Mouse (Mus musculus) left cerebral cortex, adult 18-20 months (tissue): ENCODE results near the gene Sbk1. TPM values are rescaled to one million over a fixed set of nuclear protein-coding genes. Genes with fewer than 3 reads are reported as not detected.
A peak's percentile ranks its signal among the peaks of the same experiment; 100 is the strongest.
"Not testable (repeated sequence)": the region's sequence is repeated elsewhere in the genome, so short reads cannot be mapped to it uniquely, and the experiment has no call there.

Experiments used
- DNase-seq, 2 experiments: peaks; one replicate each; pipeline ENCODE4 v3.0.0; 2021 to 2022; ENCODE audit warnings: low spot score in 2 of 2, mixed read lengths in 1 of 2
- total RNA-seq, 2 experiments: library from RNA; stranded (reverse); gene quantifications; 2 replicates each; pipeline ENCODE4 v1.2.3; 2021

Gene Sbk1
- total RNA-seq, 2 experiments from 2014 or later: 77.0 to 77.5 TPM

DNA sequence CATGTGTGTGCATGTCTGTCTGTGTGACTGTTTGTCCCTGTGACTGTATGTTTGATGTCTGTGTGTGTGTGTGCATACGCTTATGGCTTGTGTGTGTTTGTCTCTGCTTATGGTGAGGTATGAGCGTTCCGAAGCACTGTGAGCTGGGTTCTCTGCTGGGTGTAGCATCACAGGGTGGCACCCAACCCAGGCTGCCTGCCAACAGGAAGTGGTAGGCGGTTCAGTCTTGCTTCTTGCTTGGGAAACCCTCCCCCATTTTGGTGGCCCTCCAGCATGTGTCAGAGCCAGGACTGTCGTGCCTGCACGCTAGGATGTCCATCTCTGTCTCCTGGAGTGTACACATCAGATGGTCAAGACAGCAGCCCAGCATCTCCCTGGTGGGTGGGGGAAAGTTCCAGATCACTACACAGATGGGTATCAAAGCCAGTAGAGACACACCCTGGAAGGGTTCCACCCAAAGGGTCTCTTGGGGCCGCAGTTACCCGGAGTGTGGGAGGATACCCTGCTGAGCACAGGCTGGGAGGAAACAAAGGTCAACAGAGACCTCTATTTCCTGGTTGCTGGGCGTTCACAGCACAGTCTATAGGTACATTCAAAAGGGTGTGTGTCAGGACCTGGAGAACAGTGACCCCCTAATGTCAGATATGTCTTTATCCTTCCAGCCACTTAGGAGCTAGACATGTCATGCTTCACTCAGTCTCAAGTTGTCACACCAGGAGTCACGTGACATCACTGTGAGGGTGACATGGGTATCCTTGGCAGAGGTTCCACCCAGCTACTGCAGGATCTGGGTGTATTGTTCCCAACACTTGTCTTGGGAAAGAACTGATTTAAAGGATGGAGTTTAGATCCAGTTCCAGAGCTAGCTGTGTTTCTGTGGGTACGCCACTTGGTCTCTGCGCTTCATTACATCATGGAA, 13.1 kb downstream of the Sbk1 start:
- DNase-seq: peak; percentile 92

GRCm38 (mm10) chr7:126286311-126286710, 13.9 kb downstream of the Sbk1 start:
- DNase-seq: no peak

DNA sequence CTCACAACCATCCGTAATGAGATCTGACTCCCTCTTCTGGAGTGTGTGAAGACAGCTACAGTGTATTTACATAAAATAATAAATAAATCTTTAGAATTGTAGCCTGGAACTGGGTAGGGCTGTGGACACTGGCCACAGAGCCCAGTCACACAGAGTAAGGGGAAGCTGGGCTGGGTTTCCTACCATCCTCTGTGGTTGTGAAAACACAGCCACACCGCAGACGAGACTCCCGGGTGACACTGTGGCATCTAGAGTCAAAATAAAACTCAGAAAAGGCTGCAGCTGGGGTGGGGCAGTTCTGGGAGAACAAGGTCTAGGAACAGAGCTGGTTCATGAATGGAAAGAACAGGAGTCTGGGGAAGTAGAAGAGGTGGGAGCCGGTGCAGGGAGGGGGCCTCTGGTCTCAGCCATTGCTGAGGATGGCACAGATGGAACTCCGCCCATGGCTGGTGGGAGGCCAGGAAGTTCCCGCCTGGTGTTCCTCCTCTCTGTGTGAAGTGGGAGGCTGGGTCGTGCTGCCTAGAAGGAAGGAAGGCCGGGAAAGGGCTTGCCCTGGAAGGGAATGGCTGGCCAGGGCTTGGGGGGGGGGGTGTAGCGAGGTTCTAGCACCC, 15.2 kb downstream of the Sbk1 start:
- peak; percentile 76 to 78 for DNase-seq

GRCm38 (mm10) chr7:126288104-126288497, 15.7 kb downstream of the Sbk1 start:
- no peak for DNase-seq

GRCm38 (mm10) chr7:126288571-126289091, 16.2 kb downstream of the Sbk1 start:
- DNase-seq: no peak

- DNase-seq: no peak
Observed at GRCm38 (mm10) chr7:126289371-126289770, 17.0 kb downstream of the Sbk1 start.

DNA sequence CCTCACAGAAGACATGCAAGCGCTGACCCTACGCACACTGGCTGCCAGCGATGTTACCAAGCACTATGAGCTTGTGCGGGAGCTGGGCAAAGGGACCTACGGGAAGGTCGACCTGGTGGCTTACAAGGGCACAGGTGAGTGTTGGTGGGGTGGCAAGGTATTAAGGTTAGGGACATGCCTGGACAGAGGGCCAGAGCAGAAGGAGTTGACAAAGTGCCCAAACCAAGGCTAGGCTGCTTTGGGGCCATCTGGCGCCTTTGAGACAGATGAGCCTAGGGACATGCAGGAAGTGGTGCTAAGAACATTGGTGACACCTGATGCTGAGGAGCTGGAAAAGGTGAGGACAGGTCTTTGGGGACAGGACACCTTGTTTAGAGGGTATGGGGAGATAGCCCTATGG, 17.5 kb downstream of the Sbk1 start:
- DNase-seq: no peak

DNA sequence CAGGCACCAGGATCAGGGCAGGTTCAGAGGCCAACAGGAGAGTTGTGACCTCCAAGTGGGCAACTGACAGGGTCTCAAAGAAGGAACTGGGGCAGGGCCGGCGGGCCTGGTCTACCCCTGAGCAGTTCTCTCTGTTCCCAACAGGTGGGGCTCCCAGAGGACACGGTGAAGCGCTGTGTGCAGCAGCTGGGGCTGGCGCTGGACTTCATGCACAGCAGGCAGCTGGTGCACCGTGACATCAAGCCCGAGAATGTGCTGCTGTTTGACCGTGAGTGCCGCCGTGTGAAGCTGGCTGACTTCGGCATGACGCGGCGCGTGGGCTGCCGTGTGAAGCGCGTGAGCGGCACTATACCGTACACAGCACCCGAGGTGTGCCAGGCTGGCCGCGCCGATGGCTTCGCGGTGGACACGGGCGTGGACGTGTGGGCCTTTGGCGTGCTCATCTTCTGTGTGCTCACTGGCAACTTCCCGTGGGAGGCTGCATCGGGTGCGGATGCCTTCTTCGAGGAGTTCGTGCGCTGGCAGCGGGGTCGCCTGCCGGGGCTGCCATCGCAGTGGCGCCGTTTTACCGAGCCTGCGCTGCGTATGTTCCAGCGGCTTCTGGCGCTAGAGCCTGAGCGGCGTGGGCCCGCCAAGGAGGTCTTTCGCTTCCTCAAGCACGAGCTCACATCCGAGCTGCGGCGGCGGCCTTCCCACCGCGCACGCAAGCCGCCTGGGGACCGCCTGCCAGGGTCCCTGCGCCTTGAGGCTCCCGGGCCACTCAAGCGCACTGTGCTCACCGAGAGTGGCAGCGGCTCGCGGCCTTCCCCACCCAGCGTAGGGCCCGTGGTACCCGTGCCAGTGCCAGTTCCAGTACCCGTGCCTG, 19.5 kb downstream of the Sbk1 start:
- no peak for DNase-seq

- DNase-seq: no peak
Observed at GRCm38 (mm10) chr7:126293091-126293490, 20.7 kb downstream of the Sbk1 start.

GRCm38 (mm10) chr7:126297579-126298460, 25.4 kb downstream of the Sbk1 start:
- DNase-seq: peak in 1 of 2 experiments; percentile 55

DNA sequence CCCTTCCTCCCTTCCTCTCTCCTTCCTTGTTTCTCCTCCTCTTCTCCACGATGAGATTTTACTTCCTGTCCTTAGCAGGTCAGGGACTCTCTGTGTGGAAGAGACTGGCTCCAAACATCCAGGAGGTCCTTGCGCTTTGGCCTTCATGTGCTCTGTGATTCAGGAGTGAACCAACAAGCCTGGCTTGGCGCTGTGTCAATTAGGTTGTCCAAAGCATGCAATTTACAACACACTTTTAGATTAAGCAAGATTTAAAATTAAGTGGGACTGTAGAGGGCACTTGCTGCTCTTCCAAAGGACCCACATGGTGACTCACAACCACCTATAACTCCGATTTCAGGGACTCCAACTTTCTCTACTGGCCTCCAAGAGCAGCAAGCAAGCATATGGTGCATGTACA, 26.4 kb downstream of the Sbk1 start:
- DNase-seq: no peak

- DNase-seq: not testable (repeated sequence)
Observed at GRCm38 (mm10) chr7:126301831-126302230, 29.4 kb downstream of the Sbk1 start.

DNA sequence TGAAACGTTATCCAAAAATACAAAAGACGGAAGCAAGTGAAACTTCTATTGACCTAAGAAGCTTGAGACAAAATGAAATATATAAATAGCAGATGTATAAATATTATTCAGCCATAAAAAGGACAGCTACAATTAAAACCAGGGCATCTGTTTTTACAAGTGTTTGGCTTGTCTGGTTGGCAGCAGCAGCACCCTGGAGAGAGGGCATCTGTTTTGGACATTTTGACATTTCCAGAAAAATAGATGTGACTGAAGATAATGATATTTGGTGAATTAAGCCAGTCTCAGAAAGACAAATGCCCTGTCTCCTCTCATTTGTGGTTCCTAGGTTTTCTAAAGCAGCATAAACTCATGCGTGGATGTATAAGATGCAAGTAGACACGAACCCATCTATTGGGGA, 39.4 kb downstream of the Sbk1 start:
- DNase-seq: no peak

DNA sequence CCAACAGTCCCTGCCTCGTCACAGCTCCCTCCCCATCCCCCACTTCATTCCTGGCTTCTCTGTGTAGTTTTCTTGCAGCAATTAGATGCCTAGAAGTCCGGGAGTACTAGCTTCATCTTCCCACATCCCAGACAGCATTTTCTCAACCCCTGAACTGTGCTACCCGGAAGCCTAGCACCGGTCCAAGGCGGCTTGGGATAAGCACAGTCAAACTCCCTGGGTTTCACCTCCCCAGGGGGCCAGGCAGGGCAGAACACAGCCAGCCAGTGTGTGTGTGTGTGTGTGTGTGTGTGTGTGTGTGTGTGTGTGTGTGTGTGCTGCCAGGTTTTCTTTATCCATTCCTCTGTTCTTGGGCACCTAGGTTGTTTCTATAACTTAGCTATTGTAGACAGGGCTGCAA, 40.9 kb downstream of the Sbk1 start:
- no peak for DNase-seq

DNA sequence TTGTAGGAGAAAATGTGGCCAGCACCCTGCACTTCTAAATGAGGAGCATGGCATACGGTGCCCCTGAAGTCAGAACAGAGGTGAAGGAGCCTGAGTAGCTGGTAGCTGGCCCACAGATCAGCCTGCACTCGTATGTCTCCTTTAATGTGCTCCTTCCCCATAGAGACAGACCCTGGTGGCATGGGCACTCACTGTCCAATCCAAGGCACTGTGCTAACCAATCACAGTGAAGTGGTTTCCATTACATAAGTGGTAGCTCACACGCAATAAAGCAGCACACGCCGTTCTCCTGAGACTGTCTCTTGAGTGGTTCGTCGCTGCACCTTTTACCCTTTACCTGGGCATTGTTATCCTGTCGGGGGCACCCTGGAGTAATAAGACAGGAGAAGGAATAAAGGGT, 41.9 kb downstream of the Sbk1 start:
- DNase-seq: no peak

DNA sequence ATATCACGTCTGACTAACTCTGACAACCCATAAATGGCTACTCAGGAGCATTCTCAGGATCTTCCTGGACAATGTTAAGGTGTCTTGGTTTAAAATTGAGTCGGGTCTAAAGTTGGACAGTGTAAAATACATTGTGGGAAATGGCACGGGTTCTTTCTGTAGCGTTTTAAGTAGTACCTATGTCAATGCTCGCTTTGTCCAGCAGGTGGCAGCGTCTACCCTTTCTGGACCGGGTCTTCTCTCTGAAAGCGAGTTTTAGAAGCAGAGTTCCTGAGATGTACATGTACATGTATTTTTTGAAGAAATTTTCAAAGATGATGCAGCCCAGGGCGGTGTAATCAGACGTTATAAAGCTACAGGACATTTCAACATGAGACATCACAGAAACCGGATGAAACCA, 51.3 kb downstream of the Sbk1 start:
- DNase-seq: peak; percentile 79 to 85

DNA sequence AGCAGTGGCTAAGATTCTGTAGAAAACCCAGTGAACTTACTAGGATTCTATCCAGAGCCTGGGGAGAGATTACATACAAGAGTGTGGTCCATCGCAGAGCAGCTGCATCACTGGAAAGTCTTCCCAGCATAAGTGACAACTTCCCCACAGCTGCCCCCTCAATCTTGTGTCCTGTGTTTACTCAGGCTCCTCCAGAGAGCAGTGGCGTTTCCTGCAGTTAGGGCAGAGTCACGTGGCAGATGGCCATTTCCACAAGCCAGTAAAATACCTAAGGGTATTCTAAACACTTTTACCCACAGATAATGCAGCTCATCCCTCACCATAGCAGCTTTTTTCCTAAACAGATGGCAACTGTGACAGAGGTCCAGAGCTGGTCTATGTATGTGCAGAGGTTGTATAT, 52.4 kb downstream of the Sbk1 start:
- no peak for DNase-seq

DNA sequence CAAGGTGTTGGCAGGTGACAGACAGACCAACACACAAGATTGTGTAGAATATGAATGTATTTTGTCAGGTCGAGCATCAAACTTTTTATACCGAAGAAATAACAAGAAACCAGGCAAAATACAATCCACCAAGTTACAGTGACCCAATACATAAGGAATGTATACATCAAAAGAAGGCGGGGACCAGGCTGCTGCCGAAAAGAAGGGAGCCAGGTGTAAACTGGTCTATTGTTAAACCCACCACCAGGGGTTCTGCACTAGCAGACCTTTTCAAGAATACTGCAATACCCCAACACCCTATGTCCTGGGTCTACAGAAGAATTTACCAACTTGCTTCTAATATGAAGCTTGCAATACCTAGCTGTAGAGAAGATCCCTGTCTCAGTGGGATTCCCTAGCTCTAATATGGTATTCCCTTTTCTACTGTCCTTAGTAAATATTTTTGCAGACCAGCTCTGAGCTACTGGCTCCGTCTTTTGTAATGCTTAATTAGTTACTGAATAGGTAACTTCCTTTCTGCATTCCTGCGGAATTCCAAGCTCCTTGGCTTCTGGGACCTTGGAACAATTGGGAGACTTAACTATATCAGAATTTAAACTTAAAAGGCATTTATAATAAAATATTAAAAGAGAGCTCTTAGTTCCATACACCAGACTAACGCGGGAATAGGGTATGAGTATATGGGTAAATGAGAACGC, 53.3 kb downstream of the Sbk1 start:
- not testable (repeated sequence) for DNase-seq

DNA sequence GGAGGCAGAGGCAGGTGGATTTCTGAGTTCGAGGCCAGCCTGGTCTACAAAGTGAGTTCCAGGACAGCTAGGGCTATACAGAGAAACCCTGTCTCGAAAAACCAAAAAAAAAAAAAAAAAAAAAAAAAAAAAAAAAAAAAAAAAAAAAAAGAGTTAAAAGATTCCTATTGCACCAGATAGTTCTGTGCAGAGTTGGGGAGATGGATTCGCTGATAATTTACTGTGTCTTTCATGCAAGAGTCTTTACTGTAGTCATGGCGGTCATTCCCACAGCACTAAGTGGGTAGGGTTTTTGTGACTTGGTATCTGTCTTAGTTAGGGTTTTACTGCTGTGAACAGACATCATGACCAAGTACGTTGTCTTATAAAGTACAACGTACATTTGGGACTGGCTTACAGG, 56.4 kb downstream of the Sbk1 start:
- not testable (repeated sequence) for DNase-seq
